Mouse (Mus musculus) ES-E14 (cell line): ENCODE results near the gene Rdh13.

Experiments
- CHD2 ChIP-seq: IDR thresholded peaks from 2 replicates; pipeline ENCODE4 v1.6.1; 2014; ENCODE audit warnings: mild to moderate bottlenecking, low read depth, low read length, inconsistent platforms
- MAFK ChIP-seq: IDR thresholded peaks from 2 replicates; pipeline ENCODE4 v1.6.1; 2014; ENCODE audit warnings: mild to moderate bottlenecking, low read depth, low read length, inconsistent platforms; ENCODE audit not compliant: insufficient read depth
- ZC3H11A ChIP-seq: IDR thresholded peaks from 2 replicates; pipeline ENCODE4 v1.6.1; 2012; ENCODE audit warnings: low read depth, mild to moderate bottlenecking, inconsistent platforms, low read length, borderline replicate concordance
- ZNF384 ChIP-seq: IDR thresholded peaks from 2 replicates; pipeline ENCODE4 v1.6.1; 2012; ENCODE audit warnings: low read depth, low read length, inconsistent platforms

DNA sequence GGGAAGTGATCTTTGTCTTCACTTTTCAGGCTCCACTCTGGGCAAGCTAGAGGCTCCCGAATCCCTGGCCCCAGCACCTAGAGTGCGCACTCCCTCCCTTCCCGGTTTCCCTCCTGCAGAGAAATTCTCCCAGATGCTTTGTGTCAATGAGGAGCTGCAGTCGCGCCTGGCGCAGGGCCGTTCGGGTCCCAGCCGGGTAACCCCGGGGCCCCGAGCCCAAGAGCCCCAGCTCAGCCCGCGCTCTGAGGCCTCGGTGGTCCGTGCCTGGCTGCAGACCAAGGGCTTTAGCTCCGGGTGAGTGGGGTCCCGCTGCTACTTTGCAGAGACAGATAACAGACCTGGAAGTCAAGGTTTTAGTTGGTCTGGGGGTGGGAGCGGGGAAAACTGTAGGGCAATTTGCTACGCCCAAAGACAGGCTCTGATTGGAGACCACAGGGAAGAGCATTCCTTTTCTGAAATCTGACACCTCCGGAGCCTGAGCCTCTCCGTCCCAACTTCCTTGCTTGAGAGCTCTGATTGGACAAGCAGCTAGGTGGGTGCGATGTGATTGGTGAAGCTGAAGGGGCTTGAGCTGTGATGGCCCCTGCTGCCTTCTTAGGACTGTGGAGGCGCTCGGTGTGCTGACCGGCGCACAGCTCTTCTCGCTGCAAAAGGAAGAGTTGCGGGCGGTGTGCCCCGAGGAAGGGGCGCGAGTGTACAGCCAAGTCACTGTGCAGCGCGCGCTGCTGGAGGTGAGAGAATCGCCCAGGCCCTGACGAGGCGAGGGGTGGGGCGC, 32.8 kb upstream of the Rdh13 start:
- TF ChIP-seq ZNF384 (no peak), MAFK (no peak), CHD2 (peak; percentile 59; the same call in 1 of the 2 replicates), ZC3H11A (no peak)
